Mouse (Mus musculus): ENCODE data around the gene Pygl. TPM values are rescaled to one million over a fixed set of nuclear protein-coding genes. Genes with fewer than 3 reads are reported as not detected.
"Not testable (repeated sequence)": the region's sequence is repeated elsewhere in the genome, so short reads cannot be mapped to it uniquely, and the experiment has no call there.

Gene Pygl
- total RNA-seq, 4 experiments from 2014 or later = 3.9 to 7.0 (median 4.8) TPM

DNA sequence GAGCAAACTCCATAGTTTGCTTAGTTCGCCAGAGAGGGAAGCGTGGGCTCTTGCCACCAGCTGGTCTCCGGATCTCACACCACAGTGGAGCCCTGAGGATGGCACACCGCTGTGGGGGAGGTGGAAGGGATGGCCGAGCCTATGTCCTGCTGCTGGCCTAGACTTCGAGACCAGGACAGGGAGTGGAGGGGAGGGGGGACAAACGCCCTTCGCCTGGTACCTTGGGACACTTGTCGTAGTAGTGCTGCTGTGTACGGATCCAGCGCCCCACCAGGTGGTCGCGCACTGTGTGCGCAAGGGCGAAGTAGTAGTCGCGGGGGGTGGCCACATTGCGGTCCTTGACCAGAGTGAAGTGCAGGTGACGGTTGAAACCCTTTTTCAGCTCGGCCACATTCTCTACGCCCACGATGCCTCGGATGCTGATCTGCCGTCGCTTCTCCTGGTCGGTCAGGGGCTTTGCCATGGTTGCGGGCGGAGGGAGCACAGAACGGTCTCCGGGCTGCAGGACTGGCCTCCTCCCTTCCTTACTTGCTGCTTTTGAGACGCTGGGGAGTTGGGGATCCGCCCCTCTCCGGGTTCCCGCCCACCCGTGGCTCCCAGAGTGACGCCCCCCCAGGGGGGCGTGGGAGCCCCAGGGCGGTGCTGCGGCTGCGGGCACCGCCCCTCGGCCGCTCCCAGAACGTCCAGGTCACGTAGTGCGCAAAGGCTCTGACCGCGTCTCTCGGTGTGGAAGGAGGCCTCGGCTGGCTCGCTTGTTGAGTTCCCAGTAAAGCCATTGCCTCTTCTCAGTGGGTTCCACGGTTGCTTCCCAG, 4.0 kb downstream of the Pygl start:
- no peak for DNase-seq (ENCODE audit: low spot score in 2 of 2)

DNA sequence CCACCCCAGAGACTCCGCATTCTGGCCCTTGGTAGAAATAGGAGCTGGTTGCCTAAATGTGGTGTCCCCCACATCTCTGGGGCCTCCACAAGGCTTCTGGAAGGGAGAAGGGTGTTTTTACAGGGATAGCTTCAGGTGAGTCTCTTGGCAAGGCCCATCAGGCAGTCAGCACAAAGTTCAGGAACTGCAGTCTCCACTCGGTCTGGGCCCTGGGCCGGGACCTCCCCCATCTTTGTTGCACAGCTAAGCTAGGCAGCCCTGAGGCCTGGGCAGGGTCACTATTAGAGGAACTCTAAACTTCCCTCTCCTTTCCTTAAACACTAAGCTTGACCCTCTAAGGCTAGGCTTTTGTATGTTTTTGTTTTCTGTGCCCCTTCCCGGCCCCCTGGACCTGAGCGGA, 4.6 kb downstream of the Pygl start:
- no peak for DNase-seq (ENCODE audit: low spot score in 2 of 2)

DNA sequence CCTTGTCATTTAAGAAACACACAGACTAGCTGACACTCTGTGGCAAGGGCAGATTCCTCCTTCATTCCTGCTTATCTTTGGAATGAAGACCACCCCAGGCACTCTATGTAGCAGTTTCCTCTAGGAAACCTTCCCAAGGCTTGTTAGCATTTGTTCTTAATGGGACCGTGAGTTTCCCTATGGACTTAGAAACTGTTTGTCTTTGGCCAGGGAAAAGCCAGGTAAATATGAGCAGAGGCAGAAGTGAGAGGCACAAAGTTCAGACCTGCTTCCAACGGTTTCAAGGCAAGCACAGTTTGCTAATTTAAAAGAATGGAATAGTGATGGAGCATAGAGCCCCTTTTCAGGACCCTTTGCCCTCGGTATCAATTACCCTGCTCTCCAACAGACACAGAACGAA, 8.0 kb downstream of the Pygl start:
- no peak for DNase-seq (ENCODE audit: low spot score in 2 of 2)

DNA sequence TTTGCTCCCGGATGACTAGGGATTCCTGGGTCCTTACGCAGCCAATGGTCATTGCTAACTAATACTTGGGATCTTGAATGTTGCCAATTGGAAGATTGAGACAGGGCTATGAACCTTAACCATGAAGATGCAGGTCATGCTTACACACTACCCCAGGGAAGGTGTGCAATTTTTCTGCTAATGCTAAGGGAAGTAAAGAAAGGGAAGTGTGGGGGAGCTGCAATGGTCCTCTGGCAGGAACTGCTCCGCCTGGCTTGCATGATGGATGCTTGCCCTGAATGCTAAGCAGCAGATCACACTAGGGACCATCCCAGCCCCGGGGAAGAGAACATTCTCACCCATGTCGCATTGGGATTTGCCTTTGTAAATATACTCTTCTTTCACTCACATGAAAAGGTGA, 9.9 kb downstream of the Pygl start:
- DNase-seq (ENCODE audit: low spot score in 2 of 2) = no peak

DNA sequence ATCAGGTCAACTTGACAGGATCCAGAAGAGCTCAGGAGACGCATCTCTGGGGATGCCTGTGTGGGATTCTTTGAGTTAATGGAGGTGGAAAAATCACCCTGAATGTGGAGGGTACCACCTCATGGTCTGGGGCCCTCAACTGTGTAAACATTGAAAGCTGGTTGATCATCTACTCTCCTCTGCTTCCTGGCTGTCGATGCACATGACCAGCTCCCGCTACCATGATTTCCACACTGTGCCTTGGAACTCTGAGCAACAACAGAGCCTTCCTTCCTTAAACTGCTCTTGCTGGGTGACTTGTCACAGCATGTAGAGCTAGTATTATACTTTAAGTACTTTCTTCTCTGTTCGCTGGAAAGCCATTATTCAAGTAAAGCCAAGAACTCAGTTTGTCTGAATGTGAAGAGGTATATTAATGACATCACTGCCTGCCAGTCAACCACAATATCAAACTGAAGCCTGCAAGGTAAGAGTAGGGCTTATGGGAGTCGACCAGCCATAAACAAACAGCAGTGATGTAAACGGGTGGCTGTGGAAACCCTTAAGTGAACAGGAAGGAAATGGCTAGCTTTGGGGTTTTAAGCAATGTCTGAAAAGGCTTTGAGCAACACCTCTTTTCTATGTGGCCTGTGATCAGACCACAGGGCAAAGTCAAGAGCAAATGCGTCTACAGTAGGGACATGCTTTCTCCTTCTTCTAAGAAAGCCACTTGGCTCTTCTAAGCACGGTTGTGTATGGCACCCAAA, 12.3 kb downstream of the Pygl start:
- no peak for DNase-seq (ENCODE audit: low spot score in 2 of 2)

DNA sequence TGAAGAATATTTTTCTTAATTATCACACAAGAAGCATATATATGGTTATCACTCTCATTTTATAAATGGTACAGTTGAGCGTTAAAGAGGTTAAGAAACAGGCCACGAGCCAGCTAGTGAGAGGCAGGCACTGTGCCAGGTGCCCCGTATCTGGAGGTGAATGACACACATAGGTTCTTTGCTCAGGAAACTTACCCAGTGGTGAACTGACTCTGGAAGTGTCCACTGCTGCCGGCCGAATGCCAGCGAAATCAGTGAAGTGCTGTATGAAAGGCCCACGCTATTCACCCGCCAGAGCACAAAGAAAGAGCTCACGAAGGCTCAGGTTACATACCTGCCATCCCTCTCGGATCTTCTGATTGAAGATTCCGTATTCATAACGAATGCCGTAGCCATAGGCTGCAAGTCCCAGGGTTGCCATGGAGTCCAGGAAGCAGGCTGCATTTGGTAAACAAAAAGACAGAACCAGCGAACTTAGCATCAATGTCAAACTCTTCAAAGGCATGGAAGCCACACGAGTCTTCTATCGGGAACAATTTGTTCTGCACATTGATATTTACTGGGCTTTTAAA, 15.0 kb downstream of the Pygl start:
- DNase-seq (ENCODE audit: low spot score in 2 of 2) = no peak

DNA sequence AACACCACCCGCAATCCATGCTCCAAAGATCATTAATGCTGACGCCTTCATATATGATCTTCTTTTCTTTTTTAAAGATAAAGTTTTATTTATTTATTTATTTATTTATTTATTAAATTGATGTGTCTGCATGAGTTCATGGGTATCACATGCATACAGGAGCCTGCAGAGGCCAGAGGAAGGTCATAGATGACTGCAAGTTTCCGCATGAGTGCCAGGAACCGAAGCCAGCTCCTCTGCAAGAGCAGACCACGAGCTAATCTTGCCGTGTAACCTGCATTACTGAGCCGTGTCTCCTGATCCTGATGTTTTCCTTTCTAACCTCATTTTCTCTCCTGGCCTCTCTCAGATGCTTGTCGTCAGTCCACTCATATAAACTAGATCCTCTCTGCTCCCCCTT, 17.0 kb downstream of the Pygl start:
- no peak for DNase-seq (ENCODE audit: low spot score in 2 of 2)

DNA sequence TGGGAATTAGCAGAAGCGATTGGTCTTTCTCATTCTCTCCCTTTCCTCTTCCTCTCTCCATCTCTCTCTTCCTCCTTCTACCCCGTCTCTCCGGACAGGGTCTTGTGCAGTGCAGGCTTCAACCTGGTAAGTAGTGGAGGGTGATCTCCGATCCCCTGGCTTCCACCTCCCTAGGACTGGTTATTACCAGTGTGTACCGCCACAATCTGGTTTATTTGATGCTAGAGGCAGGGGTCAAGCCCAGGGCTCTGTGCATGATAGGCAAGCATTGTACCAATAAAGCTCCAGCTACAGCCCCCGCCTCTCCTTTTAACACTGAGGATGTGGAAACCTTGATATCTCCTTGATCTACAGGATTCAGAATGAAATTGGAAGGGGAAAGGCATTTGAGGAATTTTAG, 17.7 kb downstream of the Pygl start:
- no peak for DNase-seq (ENCODE audit: low spot score in 2 of 2)

DNA sequence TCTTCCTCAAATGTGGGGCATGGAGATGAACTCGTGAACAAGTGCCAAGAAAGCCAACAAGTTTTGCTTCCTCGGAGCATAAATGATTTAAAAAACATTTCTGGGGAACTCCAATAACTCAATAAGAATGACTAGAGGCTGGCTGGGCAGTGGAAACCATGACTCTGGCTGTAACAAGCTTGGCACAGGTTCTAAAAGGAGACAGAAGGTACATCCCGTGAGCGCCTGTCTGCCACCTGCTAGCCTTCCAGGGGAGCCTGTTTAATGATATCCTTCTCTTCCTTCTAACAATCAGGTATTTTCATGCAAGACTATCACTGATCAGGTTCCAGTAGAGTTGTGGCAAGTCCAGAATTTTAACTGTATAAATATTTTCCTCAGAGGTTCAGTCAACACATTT, 18.8 kb downstream of the Pygl start:
- no peak for DNase-seq (ENCODE audit: low spot score in 2 of 2)

DNA sequence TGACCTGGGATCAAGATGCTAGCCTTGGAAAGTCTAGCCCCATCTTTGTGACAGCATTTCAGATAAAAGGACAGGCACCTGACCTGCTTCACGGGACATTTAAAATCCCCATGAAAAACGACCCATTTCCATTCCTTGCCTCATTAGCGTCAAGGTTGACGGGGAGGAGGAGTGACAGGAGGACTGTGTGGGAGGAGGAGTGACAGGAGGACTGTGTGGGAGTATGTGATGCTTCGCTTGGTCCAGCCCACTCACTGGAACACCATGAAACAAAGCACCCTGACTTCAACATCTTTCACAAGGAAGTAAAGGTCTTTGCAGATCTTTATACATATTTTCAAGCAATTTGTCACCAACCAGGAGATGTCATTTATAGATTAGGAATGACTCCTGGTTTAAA, 23.1 kb downstream of the Pygl start:
- DNase-seq (ENCODE audit: low spot score in 2 of 2) = no peak

DNA sequence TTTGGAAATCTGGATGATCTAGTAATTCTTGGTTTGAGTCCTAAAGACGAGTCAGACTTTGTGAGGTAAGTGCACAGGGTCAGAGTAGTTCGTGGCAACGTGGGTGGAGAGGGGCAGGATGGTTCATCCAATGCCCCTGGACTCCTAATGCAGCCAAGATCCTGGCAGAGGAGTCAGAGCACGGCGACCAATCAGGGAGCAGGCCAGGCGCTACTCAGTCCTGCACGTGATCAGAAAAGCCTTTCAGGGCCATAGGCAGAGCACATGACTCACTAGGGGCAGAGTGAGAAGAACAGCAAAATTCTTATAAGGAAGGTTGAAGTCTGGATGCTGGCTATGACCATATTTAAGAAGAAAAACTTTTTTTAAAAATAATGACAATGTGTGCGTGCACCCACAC, 26.9 kb downstream of the Pygl start:
- DNase-seq (ENCODE audit: low spot score in 2 of 2) = no peak

DNA sequence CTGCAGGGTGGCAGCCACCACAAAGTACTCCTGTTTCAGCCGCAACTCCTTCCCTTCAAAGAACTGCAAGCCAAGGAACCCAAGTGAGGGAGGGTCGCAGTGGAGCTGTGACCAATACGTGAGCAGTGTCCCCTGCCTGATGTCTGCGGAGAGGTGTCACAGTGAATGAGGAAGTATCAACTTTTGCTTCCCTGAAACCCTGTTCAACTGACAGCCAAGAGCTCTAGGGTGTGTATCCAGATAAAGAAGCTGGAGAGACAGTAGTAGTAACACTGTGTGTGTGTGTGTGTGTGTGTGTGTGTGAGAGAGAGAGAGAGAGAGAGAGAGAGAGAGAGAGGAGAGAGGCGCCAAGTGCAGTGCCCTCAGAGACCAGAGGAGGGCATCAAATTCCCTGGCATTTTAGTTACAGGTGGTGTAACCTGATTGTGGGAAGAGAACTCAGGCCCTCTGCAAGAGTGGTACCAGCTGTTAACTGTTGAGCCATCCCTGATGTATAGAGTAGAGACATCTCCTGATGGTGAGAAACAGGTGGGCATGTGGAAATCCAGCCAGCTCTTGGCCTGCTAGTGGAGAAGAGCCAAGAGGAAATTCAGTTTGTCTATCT, 29.3 kb downstream of the Pygl start:
- no peak for DNase-seq (ENCODE audit: low spot score in 2 of 2)

DNA sequence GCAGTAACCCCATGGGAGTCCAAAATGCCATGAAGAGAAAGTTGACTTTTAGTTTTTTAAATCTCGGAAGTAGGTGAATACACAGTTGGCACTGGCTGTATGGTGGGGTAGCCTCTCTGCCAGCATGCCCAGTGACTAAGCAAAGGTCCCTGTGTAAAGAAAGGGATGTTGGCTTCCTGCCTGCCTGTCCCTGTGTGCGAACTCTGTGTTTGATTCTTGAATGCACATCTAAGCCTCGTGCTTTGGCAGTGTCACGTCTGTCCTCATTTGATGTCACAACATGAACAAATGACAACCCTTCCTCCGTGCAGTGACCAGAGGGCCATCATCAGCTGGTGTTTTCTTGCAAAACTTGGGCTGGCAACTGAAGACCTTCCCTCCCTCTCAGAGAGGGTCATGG, 34.9 kb downstream of the Pygl start:
- no peak for DNase-seq (ENCODE audit: low spot score in 2 of 2)

DNA sequence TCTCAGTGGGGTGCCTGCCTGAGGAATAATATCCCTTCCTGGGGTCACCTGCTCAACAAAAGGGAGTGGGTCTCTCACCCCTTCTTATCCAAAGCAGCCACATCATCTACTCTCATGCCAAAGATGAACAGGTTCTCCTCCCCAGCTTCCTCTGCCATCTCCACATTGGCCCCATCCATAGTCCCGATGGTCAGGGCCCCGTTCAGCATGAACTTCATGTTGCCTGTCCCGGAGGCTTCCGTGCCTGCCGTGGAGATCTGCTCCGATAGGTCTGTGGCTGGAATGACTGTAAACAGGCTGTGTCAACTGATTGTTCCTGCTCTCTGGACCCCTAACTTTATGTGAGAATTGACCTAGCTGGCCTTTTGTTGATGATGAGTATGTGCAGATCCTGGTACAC, 35.9 kb downstream of the Pygl start:
- no peak for DNase-seq (ENCODE audit: low spot score in 2 of 2)

DNA sequence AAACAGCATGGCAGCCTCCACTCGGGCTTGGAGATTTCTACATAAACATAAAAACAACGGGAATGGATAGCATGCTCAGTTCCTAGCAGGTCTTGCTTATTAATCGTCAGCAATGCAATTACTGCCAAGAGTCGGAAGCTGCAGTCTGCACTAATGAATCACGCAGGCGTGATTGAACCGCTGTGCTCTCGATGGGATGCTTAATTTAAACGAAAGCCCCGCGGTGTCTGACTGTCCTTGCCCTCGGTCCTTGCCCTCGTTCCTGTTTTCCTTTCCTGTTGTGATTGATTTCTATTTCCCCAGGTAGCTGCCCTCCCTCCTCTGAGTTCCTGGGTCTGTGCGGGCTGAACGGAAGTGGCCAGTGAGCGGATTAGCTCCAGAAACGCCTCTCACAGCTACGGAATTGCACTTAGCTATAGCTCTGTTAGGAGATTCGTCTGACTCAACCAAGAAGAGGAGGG, 39.0 kb downstream of the Pygl start:
- peak in 1 of 2 experiments; percentile 33 for DNase-seq (ENCODE audit: low spot score in 2 of 2)

DNA sequence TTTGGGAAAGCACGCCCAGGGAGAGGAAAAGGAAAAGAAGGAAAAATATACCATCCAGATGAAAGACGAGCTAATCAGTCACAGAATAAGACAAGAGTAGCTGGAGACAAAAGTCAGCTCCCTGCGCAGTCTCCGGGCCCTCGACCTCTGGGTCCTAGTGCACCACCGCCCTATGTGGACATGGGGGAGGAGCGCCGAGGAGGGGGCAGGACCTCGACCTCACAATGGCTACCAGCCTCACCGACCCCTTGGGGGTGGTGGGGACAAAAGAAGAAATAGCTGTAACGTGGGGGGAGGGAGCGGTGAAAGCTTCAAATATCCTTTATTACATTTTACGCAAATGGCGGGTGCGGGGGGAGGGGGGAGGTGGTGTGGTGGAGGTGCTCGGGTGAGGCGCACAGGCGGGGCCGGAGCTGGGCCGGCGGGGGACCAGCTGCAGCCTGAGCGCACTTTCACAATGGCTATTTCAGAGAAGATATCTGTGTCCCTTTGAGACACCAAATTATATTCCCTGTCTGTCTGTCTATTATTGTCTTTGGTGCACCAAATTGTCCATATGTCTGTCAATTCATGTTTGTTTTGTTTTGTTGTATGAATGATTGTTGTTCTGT, 47.0 kb downstream of the Pygl start:
- no peak for DNase-seq (ENCODE audit: low spot score in 2 of 2)

DNA sequence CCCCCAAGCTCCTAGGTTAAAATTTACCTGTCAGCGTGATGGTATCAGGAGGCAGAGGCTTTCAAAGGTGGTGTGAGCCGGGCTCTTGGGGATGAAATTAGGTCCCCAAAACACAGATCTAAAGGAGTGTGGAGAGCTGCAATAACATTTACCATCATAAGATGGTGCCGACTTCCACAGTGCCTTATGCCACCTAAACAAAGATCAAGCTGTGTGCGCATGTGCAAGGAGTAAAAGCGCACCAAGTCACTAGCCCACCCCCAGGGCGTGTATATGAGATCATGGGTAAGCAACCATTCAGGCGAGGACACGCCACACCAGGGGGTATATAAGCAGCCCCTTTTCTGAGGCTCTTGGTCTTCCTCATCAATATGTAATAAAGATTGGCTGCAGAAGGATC, 47.8 kb downstream of the Pygl start:
- not testable (repeated sequence) for DNase-seq (ENCODE audit: low spot score in 2 of 2)

DNA sequence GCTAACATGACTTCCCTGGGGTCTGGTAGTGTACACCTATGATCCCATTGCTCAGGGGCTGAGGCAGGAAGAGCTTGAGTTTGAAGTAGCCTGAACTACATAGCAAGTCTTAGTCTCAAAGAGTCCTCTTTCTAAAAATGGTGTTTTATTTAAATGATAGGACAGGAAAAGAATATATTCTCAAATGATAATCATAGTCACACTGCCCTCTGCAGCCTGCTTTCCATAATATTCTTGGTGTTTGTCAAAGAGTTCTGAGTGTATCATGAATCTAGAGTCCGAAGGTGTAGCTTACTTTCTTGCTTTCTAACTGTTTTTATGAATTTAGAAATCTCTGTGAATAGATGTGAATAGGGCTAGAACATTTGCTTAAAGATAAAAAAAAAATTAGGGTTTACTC, 61.3 kb downstream of the Pygl start:
- DNase-seq (ENCODE audit: low spot score in 2 of 2) = no peak

DNA sequence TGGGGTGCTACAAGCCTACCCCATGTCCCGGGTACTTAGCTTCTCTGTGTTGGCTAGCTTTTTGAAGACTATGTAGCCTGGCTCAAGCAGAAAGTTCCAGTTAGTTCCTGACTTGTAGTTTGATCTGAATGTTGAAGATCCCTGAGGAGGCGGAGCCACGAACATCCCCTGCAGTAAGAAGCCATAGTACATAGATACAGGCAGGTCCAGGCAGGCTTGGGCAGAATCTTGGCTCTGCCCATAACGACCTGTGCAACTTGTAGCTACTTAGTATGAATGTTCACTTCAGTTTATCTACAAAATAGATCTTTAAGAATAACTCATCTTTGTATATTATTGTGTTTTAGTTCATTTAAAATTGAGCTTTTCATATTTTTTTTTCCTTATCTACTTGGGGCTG, 63.3 kb downstream of the Pygl start:
- DNase-seq (ENCODE audit: low spot score in 2 of 2) = no peak

DNA sequence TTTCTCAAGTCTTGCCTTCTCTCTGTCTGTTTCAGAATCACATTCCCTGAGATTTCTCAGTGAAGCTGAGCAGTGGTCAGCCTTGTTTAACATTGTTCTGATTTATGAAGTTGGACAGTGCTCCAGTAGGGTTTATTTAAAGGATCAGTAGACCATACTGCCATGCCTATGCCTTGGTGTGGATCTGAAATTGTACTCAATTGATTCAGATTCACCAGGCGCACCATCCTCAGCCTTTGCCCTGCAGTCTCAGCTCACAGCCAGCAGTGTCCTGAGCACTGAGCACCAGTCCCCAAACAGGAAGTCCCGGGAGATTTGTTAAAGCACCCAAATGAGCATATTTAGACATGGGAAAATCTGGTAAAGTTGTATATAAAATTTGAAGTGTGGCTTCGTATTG, 66.5 kb downstream of the Pygl start:
- DNase-seq (ENCODE audit: low spot score in 2 of 2) = no peak

DNA sequence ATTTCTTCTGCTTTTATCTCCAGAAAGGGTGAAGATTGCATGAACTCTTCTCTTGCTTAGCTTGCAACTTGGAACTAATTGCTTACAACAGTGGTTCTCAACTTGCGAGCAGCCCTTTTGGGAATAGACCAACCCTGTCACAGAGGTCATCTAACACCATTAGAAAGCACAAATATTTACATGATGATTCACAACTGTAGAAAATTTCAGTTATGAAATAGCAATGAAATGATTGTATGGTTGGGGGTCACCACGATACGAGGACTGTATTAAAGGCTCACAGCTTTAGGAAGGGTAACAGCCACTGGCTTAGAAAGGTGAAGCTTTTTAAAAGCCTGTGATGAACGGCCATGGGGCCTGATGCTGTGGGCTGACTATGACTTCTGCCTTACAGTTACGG, 70.2 kb downstream of the Pygl start:
- DNase-seq (ENCODE audit: low spot score in 2 of 2) = no peak
